In the genomic region with DNA sequence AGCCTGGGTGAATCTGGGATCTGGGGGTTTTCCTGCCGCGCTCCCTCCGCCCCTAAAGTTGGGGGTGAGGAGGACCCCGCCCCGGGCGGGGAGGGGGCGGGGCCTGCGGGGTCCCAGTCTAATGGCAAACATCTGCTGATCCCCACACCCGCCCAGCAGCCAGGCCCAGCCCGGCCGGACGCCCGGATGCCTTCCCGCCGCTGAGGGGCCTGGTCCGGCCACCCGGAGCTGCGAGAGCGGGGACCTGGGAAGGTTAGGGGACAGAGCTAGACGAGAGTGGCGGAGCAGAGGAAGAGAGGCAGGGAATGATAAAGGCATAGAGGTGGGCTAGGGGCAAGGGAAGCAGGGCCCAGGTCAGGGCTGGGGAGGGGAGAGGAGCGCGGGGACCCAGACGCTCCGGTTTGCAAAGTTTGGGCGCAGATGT, we compare ENCODE assay signal across 8 mouse cellular contexts. TPM values are rescaled to one million over a fixed set of nuclear protein-coding genes. Genes with fewer than 3 reads are reported as not detected.
A peak's percentile ranks its signal among the peaks of the same experiment; 100 is the strongest.
DNase-seq lines count a peak whose midpoint lies in the region; ATAC-seq and TF ChIP-seq lines count a peak whose summit lies in the region.

No protein-coding gene starts in this region.

- TF ChIP-seq POLR2A in CH12.LX (IDR thresholded peaks at IDR 0.05; ENCODE audit: low read depth, low read length): no peak
- no peak for TF ChIP-seq POLR2A in testis, adult 2 months (IDR thresholded peaks at IDR 0.05; ENCODE audit: control insufficient read depth, low read depth, low read length)

- dilution Hi-C loops in CH12.LX (cut with MboI; ENCODE audit: extremely low pct_ligation_motif_present, extremely low pct_unique_long_range_greater_than_20kb, low sequenced_read_pairs): no loop called here

- TF ChIP-seq RAD21 in CH12.LX (IDR thresholded peaks at IDR 0.05; ENCODE audit: low read depth, low read length): no peak

- peaks cover 28% of the 10 kb centered on the region for H3K27me3 ChIP-seq in CH12.LX (replicated peaks)
- no peaks in the 10 kb centered on the region for H3K27me3 ChIP-seq in forebrain, embryonic 13.5 days
- no peaks in the 10 kb centered on the region for H3K27me3 ChIP-seq in limb, embryonic 12.5 days
- H3K27me3 ChIP-seq in midbrain, embryonic 11.5 days (ENCODE audit: control insufficient read depth, insufficient read depth, low read length): no peaks in the 10 kb centered on the region
- H3K27me3 ChIP-seq in testis, adult 2 months (ENCODE audit: control insufficient read depth, insufficient read depth, low read length): no peaks in the 10 kb centered on the region

- DNase-seq in CH12.LX (ENCODE audit: extremely low read depth): no peak
- peak; percentile 62 to 70 for DNase-seq in adrenal gland, adult 18-20 months (ENCODE audit: low spot score in 2 of 2)
- peak; percentile 73 to 83 for DNase-seq in heart, postnatal 36 days
- DNase-seq in midbrain, embryonic 11.5 days (ENCODE audit: low spot score, missing footprints): peak; percentile 96
- DNase-seq in left cerebral cortex, adult 18-20 months (ENCODE audit: low spot score in 2 of 2): no peak

- H3K27ac ChIP-seq in CH12.LX (ENCODE audit: insufficient read depth, low read depth): no peak overlapping the region
- peak overlapping the region; percentile 27; the same call in 1 of the 2 replicates for H3K27ac ChIP-seq in forebrain, embryonic 13.5 days
- peak overlapping the region; percentile 97 for H3K27ac ChIP-seq in limb, embryonic 12.5 days
- H3K27ac ChIP-seq in midbrain, embryonic 11.5 days (ENCODE audit: low read depth, low read length): peak overlapping the region; percentile 61
- peak overlapping the region; percentile 14 for H3K27ac ChIP-seq in testis, adult 2 months (ENCODE audit: control insufficient read depth, insufficient read depth, low read depth, low read length)

- no peak for TF ChIP-seq CTCF in CH12.LX (conservative IDR thresholded peaks at IDR 0.05 in 1 of 2, IDR thresholded peaks at IDR 0.05 in 1 of 2; ENCODE audit: low read depth in 2 of 2, low read length in 2 of 2)
- TF ChIP-seq CTCF in testis, adult 2 months (IDR thresholded peaks at IDR 0.05; ENCODE audit: control insufficient read depth, insufficient read depth, insufficient replicate concordance, low read depth, low read length): no peak

- no peaks in the 10 kb centered on the region for H3K9me3 ChIP-seq in CH12.LX (replicated peaks; ENCODE audit: low read length)
- no peaks in the 10 kb centered on the region for H3K9me3 ChIP-seq in forebrain, embryonic 13.5 days (replicated peaks)
- H3K9me3 ChIP-seq in limb, embryonic 12.5 days: no peaks in the 10 kb centered on the region
- H3K9me3 ChIP-seq in midbrain, embryonic 11.5 days (ENCODE audit: control insufficient read depth, low read length): no peaks in the 10 kb centered on the region

- H3K4me2 ChIP-seq in CH12.LX (ENCODE audit: insufficient read depth, low read depth, poor library complexity, severe bottlenecking): peak overlapping the region; percentile 93
- H3K4me2 ChIP-seq in forebrain, embryonic 13.5 days: peak overlapping the region; percentile 82
- H3K4me2 ChIP-seq in limb, embryonic 12.5 days: peak overlapping the region; percentile 66
- peak overlapping the region; percentile 94 for H3K4me2 ChIP-seq in midbrain, embryonic 11.5 days

- peak overlapping the region; percentile 54 for H3K9ac ChIP-seq in CH12.LX (ENCODE audit: insufficient read depth, low read depth)
- peak overlapping the region; percentile 70 for H3K9ac ChIP-seq in forebrain, embryonic 13.5 days
- peak overlapping the region; percentile 83 for H3K9ac ChIP-seq in limb, embryonic 12.5 days (replicated peaks)
- peak overlapping the region; percentile 74 for H3K9ac ChIP-seq in midbrain, embryonic 11.5 days (ENCODE audit: low read length)

- intact Hi-C loops in heart, postnatal 36 days (cut with DNase I): loop anchor here (5.0 kb wide), 1 partner anchor 36 kb away; a partner anchor contains a TSS

- no peaks in the 10 kb centered on the region for H3K79me2 ChIP-seq in CH12.LX (replicated peaks; ENCODE audit: control insufficient read depth, extremely low read depth, insufficient read depth, poor library complexity, severe bottlenecking)

- peaks cover 0 to 5% of the 10 kb centered on the region in 2 experiments for H3K36me3 ChIP-seq in CH12.LX (replicated peaks in 1 of 2; ENCODE audit: control insufficient read depth in 1 of 2, insufficient read depth in 1 of 2, low read length in 1 of 2)
- peaks cover 16% of the 10 kb centered on the region for H3K36me3 ChIP-seq in forebrain, embryonic 13.5 days (ENCODE audit: poor library complexity, severe bottlenecking)
- H3K36me3 ChIP-seq in limb, embryonic 12.5 days: peaks cover 61% of the 10 kb centered on the region
- H3K36me3 ChIP-seq in midbrain, embryonic 11.5 days (ENCODE audit: control insufficient read depth, insufficient read depth, low read length): no peaks in the 10 kb centered on the region; the same call in 1 of the 2 replicates
- no peaks in the 10 kb centered on the region for H3K36me3 ChIP-seq in testis, adult 2 months (ENCODE audit: control insufficient read depth, insufficient read depth, low read length)

- H3K4me3 ChIP-seq in CH12.LX (replicated peaks in 1 of 3; ENCODE audit: low read depth in 2 of 3, low read length in 2 of 3, poor library complexity in 1 of 3): peak overlapping the region; percentile 58 to 66 (median 60)
- peak overlapping the region; percentile 61 for H3K4me3 ChIP-seq in forebrain, embryonic 13.5 days
- peak overlapping the region; percentile 82 for H3K4me3 ChIP-seq in limb, embryonic 12.5 days (replicated peaks)
- H3K4me3 ChIP-seq in midbrain, embryonic 11.5 days (ENCODE audit: low read depth, low read length): peak overlapping the region; percentile 72
- peak overlapping the region; percentile 74 for H3K4me3 ChIP-seq in testis, adult 2 months (ENCODE audit: control insufficient read depth, low read depth, low read length)

- peaks cover 0 to 15% of the 10 kb centered on the region in 2 experiments; a peak in 2 of 4 replicates for H3K4me1 ChIP-seq in CH12.LX (ENCODE audit: control insufficient read depth in 1 of 2, insufficient read depth in 2 of 2)
- H3K4me1 ChIP-seq in forebrain, embryonic 13.5 days: peaks cover 18% of the 10 kb centered on the region
- peaks cover 33% of the 10 kb centered on the region for H3K4me1 ChIP-seq in limb, embryonic 12.5 days (replicated peaks)
- peaks cover 7% of the 10 kb centered on the region; the same call in 1 of the 2 replicates for H3K4me1 ChIP-seq in midbrain, embryonic 11.5 days (ENCODE audit: control insufficient read depth, insufficient read depth, low read length)
- peaks cover 6% of the 10 kb centered on the region for H3K4me1 ChIP-seq in testis, adult 2 months (ENCODE audit: control insufficient read depth, insufficient read depth, low read length)

- under 1% methylated on average over 26 of the region's 26 CpGs for WGBS in forebrain, embryonic 13.5 days
- WGBS in limb, embryonic 12.5 days: under 1% methylated on average over 26 of the region's 26 CpGs
- WGBS in midbrain, embryonic 11.5 days: 1% methylated on average over 22 of the region's 26 CpGs

- TF ChIP-seq EP300 in CH12.LX (IDR thresholded peaks at IDR 0.05; ENCODE audit: low read length): no peak

- in situ Hi-C loops in CH12.LX (cut with MboI; ENCODE audit: low pct_ligation_motif_present, low pct_unique_long_range_greater_than_20kb, low sequenced_read_pairs): no loop called here

- ATAC-seq in forebrain, embryonic 13.5 days: peak; percentile 36
- peak; percentile 73 for ATAC-seq in limb, embryonic 12.5 days (ENCODE audit: insufficient number of reproducible peaks, insufficient read depth, low FRiP score, low TSS enrichment, low read depth)
- peak; percentile 66 for ATAC-seq in midbrain, embryonic 11.5 days (ENCODE audit: low FRiP score)

RNA-seq across cellular contexts. Expression of a gene that starts 0.6 kb away (rescaled TPM):
- total RNA-seq in CH12.LX (2012; rRNA removed): 1.6 and 2.3 TPM in 2 replicates
- total RNA-seq in CH12.LX (2014; rRNA removed): 0.09 and 0.14 TPM in 2 replicates
- 0.60 and 0.63 TPM in 2 replicates for polyA plus RNA-seq in CH12.LX (2012; ENCODE audit: insufficient read length, low read depth)
- total RNA-seq in adrenal gland, adult 18-20 months (2021): 10 to 100 TPM; 31.1 to 31.3 TPM
- 2.6 and 3.1 TPM in 2 replicates for polyA plus RNA-seq in forebrain, embryonic 13.5 days (2015; fragmentation: Nextera tagmentation; extraction: Ambion mirVana)
- 10 to 100 TPM; 50.5 to 54.2 TPM for total RNA-seq in heart, postnatal 36 days (2021)
- polyA plus RNA-seq in limb, embryonic 12.5 days (2016; fragmentation: Nextera tagmentation; extraction: Ambion mirVana): 19.9 and 22.3 TPM in 2 replicates
- polyA plus RNA-seq in midbrain, embryonic 11.5 days (2014; fragmentation: Nextera tagmentation; extraction: Ambion mirVana): 3.5 and 3.9 TPM in 2 replicates
- 6.7 and 6.9 TPM in 2 replicates for polyA plus RNA-seq in testis, adult 2 months (2012; rRNA removed)
- 1 to 10 TPM; 8.4 to 9.1 TPM for total RNA-seq in left cerebral cortex, adult 18-20 months (2021)

RNA-seq across cellular contexts. Expression of a gene that starts 37.4 kb away (rescaled TPM):
- total RNA-seq in CH12.LX (2012; rRNA removed): not detected in 2 replicates
- not detected in 2 replicates for total RNA-seq in CH12.LX (2014; rRNA removed)
- not detected in 2 replicates for polyA plus RNA-seq in CH12.LX (2012; ENCODE audit: insufficient read length, low read depth)
- total RNA-seq in adrenal gland, adult 18-20 months (2021): 10 to 100 TPM in 1 of 2 experiments, 1 to 10 TPM in 1; 8.2 to 26.2 TPM
- 0.21 TPM in 1 of 2 replicates, not detected in the other for polyA plus RNA-seq in forebrain, embryonic 13.5 days (2015; fragmentation: Nextera tagmentation; extraction: Ambion mirVana)
- total RNA-seq in heart, postnatal 36 days (2021): not detected
- polyA plus RNA-seq in limb, embryonic 12.5 days (2016; fragmentation: Nextera tagmentation; extraction: Ambion mirVana): 0.99 and 1.1 TPM in 2 replicates
- polyA plus RNA-seq in midbrain, embryonic 11.5 days (2014; fragmentation: Nextera tagmentation; extraction: Ambion mirVana): 0.19 and 0.22 TPM in 2 replicates
- polyA plus RNA-seq in testis, adult 2 months (2012; rRNA removed): not detected in 2 replicates
- not detected for total RNA-seq in left cerebral cortex, adult 18-20 months (2021)

RNA-seq across cellular contexts. Expression of a gene that starts 37.8 kb away (rescaled TPM):
- total RNA-seq in CH12.LX (2012; rRNA removed) (83.2 and 91.6 TPM in 2 replicates), CH12.LX (2014; rRNA removed) (77.6 and 82.7 TPM in 2 replicates)
- 74.3 and 113 TPM in 2 replicates for polyA plus RNA-seq in CH12.LX (2012; ENCODE audit: insufficient read length, low read depth)
- total RNA-seq in adrenal gland, adult 18-20 months (2021): 1 to 10 TPM in 1 of 2 experiments, under 1 TPM in 1; 0.56 to 1.1 TPM
- 95.6 and 95.7 TPM in 2 replicates for polyA plus RNA-seq in forebrain, embryonic 13.5 days (2015; fragmentation: Nextera tagmentation; extraction: Ambion mirVana)
- total RNA-seq in heart, postnatal 36 days (2021): 1 to 10 TPM; 4.4 to 4.6 TPM
- polyA plus RNA-seq in limb, embryonic 12.5 days (2016; fragmentation: Nextera tagmentation; extraction: Ambion mirVana): 152 and 161 TPM in 2 replicates
- polyA plus RNA-seq in midbrain, embryonic 11.5 days (2014; fragmentation: Nextera tagmentation; extraction: Ambion mirVana): 91.3 and 115 TPM in 2 replicates
- 16.5 and 17.1 TPM in 2 replicates for polyA plus RNA-seq in testis, adult 2 months (2012; rRNA removed)
- total RNA-seq in left cerebral cortex, adult 18-20 months (2021): 1 to 10 TPM; 3.1 to 5.0 TPM

RNA-seq across cellular contexts. Expression of a gene that starts 54.5 kb away (rescaled TPM):
- 3.3 and 3.4 TPM in 2 replicates for total RNA-seq in CH12.LX (2012; rRNA removed)
- total RNA-seq in CH12.LX (2014; rRNA removed): 0.26 and 0.79 TPM in 2 replicates
- 3.6 TPM in 2 replicates for polyA plus RNA-seq in CH12.LX (2012; ENCODE audit: insufficient read length, low read depth)
- 10 to 100 TPM; 29.7 to 36.1 TPM for total RNA-seq in adrenal gland, adult 18-20 months (2021)
- polyA plus RNA-seq in forebrain, embryonic 13.5 days (2015; fragmentation: Nextera tagmentation; extraction: Ambion mirVana): 12.5 and 13.9 TPM in 2 replicates
- 10 to 100 TPM; 31.0 to 39.1 TPM for total RNA-seq in heart, postnatal 36 days (2021)
- polyA plus RNA-seq in limb, embryonic 12.5 days (2016; fragmentation: Nextera tagmentation; extraction: Ambion mirVana): 38.3 and 38.9 TPM in 2 replicates
- 15.1 and 15.9 TPM in 2 replicates for polyA plus RNA-seq in midbrain, embryonic 11.5 days (2014; fragmentation: Nextera tagmentation; extraction: Ambion mirVana)
- 41.5 and 46.0 TPM in 2 replicates for polyA plus RNA-seq in testis, adult 2 months (2012; rRNA removed)
- total RNA-seq in left cerebral cortex, adult 18-20 months (2021): 10 to 100 TPM; 12.7 to 18.2 TPM

Comparison
In these comparisons a context has a peak if more than half of its experiments do, and no peak if none do; other contexts are left out.
1. DNase-seq: peak in adrenal gland, adult 18-20 months (2 of 2), heart, postnatal 36 days (2 of 2) and midbrain, embryonic 11.5 days (single experiment); none in CH12.LX (single experiment) and left cerebral cortex, adult 18-20 months (0 of 2).
2. Peak in every context shown above with its lines, with median percentiles within 50 percentile points of each other: H3K4me2 ChIP-seq, H3K4me3 ChIP-seq, H3K9ac ChIP-seq and ATAC-seq.